Mouse (Mus musculus) liver, embryonic 15.5 days (tissue): ENCODE data around the gene Myo18a. TPM values are rescaled to one million over a fixed set of nuclear protein-coding genes. Genes with fewer than 3 reads are reported as not detected.

Source experiments
- ATAC-seq: fragments of 200-750 bp; cut with Nextera tagmentation; 2 replicates; pipeline ENCODE4 v1.8.0; 2017; ENCODE audit warnings: moderate number of reproducible peaks, mild to moderate bottlenecking, moderate library complexity; ENCODE audit not compliant: insufficient read depth
- H3K27ac ChIP-seq: fragments of 300-500 bp; sonication (generic); replicated peaks from 2 replicates; pipeline ENCODE4 v1.5.1; 2015; ENCODE audit warnings: mild to moderate bottlenecking, inconsistent platforms
- H3K27me3 ChIP-seq: fragments of 300-500 bp; sonication (generic); 2 replicates; pipeline ENCODE4 v1.6.1; 2015; ENCODE audit warnings: mild to moderate bottlenecking, inconsistent platforms
- H3K36me3 ChIP-seq: fragments of 300-500 bp; sonication (generic); replicated peaks from 2 replicates; pipeline ENCODE4 v1.6.1; 2015; ENCODE audit warnings: moderate library complexity, mild to moderate bottlenecking, inconsistent platforms
- H3K4me1 ChIP-seq: fragments of 300-500 bp; sonication (generic); replicated peaks from 2 replicates; pipeline ENCODE4 v1.6.1; 2015; ENCODE audit warnings: inconsistent platforms
- H3K4me2 ChIP-seq: fragments of 300-500 bp; sonication (generic); 2 replicates; pipeline ENCODE4 v1.6.1; 2015; ENCODE audit warnings: moderate library complexity, mild to moderate bottlenecking, inconsistent platforms
- H3K4me3 ChIP-seq: fragments of 300-500 bp; sonication (generic); replicated peaks from 2 replicates; pipeline ENCODE4 v1.5.1; 2015; ENCODE audit warnings: mild to moderate bottlenecking, inconsistent platforms
- H3K9ac ChIP-seq: fragments of 300-500 bp; sonication (generic); 2 replicates; pipeline ENCODE4 v1.6.1; 2015; ENCODE audit warnings: moderate library complexity, mild to moderate bottlenecking, inconsistent platforms
- H3K9me3 ChIP-seq: fragments of 300-500 bp; sonication (generic); replicated peaks from 2 replicates; pipeline ENCODE4 v1.6.1; 2016; ENCODE audit warnings: inconsistent platforms
- WGBS: fragments of 180-500 bp; shearing (Covaris S2); methylation state at CpG from one replicate; pipeline ENCODE4 v1.1.7; 2015; ENCODE audit warnings: mixed read lengths; ENCODE audit not compliant: insufficient replicate concordance; 5-methylcytosine and 5-hydroxymethylcytosine counted together
- polyA plus RNA-seq: library from polyadenylated mRNA; unstranded; fragments of >200 nt; fragmentation: Nextera tagmentation; extraction: Ambion mirVana; gene quantifications from 2 replicates; pipeline ENCODE4 v1.2.1, GENCODE M21; 2015

Gene Myo18a
- polyA plus RNA-seq, 1 experiment from 2014 or later = 15.7 TPM

GRCm38 (mm10) chr11:77837856-77838255 is 74.8 kb downstream of the Myo18a start:
- no peaks in the 10 kb centered on the region for H3K27me3 ChIP-seq
- no peak overlapping the region for H3K4me3 ChIP-seq
- H3K36me3 ChIP-seq = peaks cover 99% of the 10 kb centered on the region
- no peaks in the 10 kb centered on the region for H3K4me1 ChIP-seq
- no peaks in the 10 kb centered on the region for H3K9me3 ChIP-seq
- no peak overlapping the region for H3K4me2 ChIP-seq
- no peak overlapping the region for H3K9ac ChIP-seq
- ATAC-seq = no peak
- WGBS = 85% methylated on average over 5 of the region's 5 CpGs
- no peak overlapping the region for H3K27ac ChIP-seq

GRCm38 (mm10) chr11:77840523-77841245 is 77.6 kb downstream of the Myo18a start:
- H3K9me3 ChIP-seq = no peaks in the 10 kb centered on the region
- peaks cover 98% of the 10 kb centered on the region for H3K36me3 ChIP-seq
- no peak overlapping the region for H3K9ac ChIP-seq
- H3K4me3 ChIP-seq = no peak overlapping the region
- H3K27me3 ChIP-seq = no peaks in the 10 kb centered on the region
- WGBS = 79% methylated on average over 16 of the region's 16 CpGs
- no peaks in the 10 kb centered on the region for H3K4me1 ChIP-seq
- H3K4me2 ChIP-seq = no peak overlapping the region
- no peak overlapping the region for H3K27ac ChIP-seq
- no peak for ATAC-seq

DNA sequence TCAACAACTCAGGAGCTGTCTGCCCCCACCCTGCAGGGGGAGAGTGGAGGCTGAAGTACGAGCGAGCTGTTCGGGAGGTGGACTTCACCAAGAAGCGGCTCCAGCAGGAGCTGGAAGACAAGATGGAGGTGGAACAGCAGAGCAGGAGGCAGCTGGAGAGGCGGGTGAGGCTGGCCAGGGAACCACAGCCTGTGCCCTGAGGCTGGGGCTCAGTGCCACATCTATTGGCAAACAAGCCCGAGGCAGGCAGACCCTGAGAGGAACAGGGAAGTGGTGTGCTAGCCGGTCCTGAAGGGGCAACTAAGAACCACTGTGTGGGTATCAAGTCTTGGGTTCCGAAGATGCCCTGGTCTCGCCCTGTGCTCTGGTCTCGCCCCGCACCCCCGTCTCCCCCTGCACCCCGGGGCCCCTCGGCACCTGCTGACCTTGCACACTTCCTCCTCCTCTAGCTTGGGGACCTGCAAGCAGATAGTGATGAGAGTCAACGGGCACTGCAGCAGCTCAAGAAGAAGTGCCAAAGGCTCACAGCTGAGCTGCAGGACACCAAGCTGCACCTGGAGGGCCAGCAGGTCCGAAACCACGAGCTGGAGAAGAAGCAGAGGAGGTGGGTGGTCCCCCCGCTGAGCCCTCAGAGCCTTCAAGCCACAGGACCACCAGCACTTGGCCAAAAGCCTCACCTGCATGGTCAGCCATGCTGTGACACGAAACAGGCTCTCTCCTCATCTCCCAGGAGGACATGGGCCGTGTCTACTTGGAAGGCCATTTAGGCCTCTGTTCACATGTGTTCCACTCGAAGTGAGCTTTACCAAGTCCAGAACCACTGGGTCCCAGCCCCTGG is 80.2 kb downstream of the Myo18a start:
- H3K4me1 ChIP-seq = no peaks in the 10 kb centered on the region
- H3K9ac ChIP-seq = no peak overlapping the region
- H3K4me3 ChIP-seq = no peak overlapping the region
- H3K4me2 ChIP-seq = no peak overlapping the region
- H3K27ac ChIP-seq = no peak overlapping the region
- 82% methylated on average over 21 of the region's 21 CpGs for WGBS
- H3K9me3 ChIP-seq = no peaks in the 10 kb centered on the region
- no peak for ATAC-seq
- H3K27me3 ChIP-seq = no peaks in the 10 kb centered on the region
- peaks cover 98% of the 10 kb centered on the region for H3K36me3 ChIP-seq

DNA sequence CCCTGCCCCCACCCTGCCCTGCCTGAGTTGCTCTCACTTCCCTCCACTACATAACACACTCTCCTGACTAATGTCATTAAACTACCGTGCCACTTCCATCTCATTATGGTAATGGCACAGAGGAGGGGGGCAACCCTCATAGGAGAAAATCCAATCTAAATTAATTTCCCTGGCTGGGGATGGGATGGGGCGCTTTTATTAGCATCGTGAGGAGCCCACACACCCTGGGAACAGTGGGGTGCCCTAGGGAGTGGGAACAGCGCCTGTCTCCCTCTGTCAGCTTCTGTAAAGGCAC is 80.8 kb downstream of the Myo18a start:
- H3K4me3 ChIP-seq = no peak overlapping the region
- no peaks in the 10 kb centered on the region for H3K4me1 ChIP-seq
- no peaks in the 10 kb centered on the region for H3K27me3 ChIP-seq
- peaks cover 96% of the 10 kb centered on the region for H3K36me3 ChIP-seq
- no peaks in the 10 kb centered on the region for H3K9me3 ChIP-seq
- 88% methylated on average over 4 of the region's 4 CpGs for WGBS
- H3K27ac ChIP-seq = no peak overlapping the region
- H3K4me2 ChIP-seq = no peak overlapping the region
- H3K9ac ChIP-seq = no peak overlapping the region
- no peak for ATAC-seq

DNA sequence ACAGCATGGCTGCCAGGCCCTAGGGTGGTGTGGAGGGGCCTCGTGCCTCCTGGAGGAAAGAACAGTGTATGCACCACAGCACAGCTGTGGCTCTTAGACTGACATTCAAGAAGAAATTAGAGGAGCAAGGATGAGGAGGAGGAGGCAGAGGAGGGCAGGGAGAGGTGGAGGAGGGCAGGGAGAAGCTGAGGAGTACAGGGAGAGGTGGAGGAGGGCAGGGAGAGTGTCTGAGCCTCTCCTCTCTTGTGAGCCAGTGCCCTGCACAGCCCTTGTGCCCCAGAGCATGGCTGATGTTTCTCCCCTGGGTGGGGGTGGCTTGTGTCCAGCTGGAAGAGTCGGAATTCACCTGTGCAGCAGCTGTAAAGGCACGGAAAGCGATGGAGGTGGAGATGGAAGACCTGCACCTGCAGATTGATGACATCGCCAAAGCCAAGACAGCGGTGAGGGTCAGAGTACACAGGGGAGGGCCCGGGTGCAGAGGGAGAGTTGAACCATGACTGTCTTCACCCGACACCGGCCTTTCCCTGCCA is 84.6 kb downstream of the Myo18a start:
- no peak for ATAC-seq
- WGBS = 73% methylated on average over 9 of the region's 9 CpGs
- H3K36me3 ChIP-seq = peaks cover 92% of the 10 kb centered on the region

DNA sequence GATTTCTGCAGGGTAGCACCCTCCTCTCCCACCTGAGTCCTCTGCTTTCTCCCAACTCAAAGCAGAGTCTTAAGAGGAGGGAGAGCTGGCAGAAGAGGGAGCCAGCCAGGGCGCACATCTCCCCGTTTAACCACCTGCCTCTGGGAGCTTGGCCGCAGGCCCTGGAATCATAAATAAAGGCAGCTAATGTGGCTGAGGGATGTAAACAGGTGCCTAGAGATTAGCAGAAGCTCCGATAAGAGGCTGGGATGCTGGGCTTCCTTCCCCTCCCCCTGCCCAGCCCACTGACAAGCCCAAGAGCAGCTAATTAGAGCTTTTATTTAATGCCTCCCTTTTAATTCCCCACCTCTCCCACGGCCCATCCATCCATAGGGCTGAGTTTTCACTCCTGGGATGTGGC is 85.1 kb downstream of the Myo18a start:
- 67% methylated on average over 5 of the region's 5 CpGs for WGBS
- Histone ChIP-seq H3K4me1 (no peaks in the 10 kb centered on the region), H3K9me3 (no peaks in the 10 kb centered on the region), H3K9ac (no peak overlapping the region), H3K4me3 (no peak overlapping the region), H3K4me2 (no peak overlapping the region), H3K27me3 (no peaks in the 10 kb centered on the region), H3K36me3 (peaks cover 91% of the 10 kb centered on the region), H3K27ac (no peak overlapping the region)
- no peak for ATAC-seq

More for the DNA sequence above, 84.6 kb downstream of the Myo18a start:
- Histone ChIP-seq H3K4me3 (no peak overlapping the region), H3K9me3 (no peaks in the 10 kb centered on the region), H3K9ac (no peak overlapping the region), H3K4me1 (no peaks in the 10 kb centered on the region), H3K27me3 (no peaks in the 10 kb centered on the region), H3K4me2 (no peak overlapping the region), H3K27ac (no peak overlapping the region)

DNA sequence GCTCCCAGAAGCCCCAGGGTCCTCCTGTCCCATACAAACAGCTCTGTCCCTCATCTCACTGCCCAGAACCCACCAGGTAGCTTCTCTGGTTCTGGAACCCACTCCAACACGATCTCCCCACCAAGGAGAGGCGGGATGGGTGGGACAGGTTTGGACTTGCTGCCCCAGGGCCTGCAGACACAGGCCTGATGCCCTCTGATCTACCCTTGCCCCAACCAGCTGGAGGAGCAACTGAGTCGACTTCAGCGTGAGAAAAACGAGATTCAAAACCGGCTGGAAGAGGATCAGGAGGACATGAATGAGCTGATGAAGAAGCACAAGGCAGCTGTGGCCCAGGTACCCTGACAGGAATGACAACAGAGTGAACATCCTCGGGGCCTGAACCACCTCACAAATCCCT is 86.1 kb downstream of the Myo18a start:
- Histone ChIP-seq H3K27ac (no peak overlapping the region), H3K4me1 (0 out of 2 replicates have a peak, but pooled peaks cover 4% of the 10 kb centered on the region), H3K4me3 (no peak overlapping the region), H3K4me2 (no peak overlapping the region), H3K36me3 (peaks cover 91% of the 10 kb centered on the region), H3K9ac (no peak overlapping the region), H3K9me3 (no peaks in the 10 kb centered on the region), H3K27me3 (no peaks in the 10 kb centered on the region)
- no peak for ATAC-seq
- 70% methylated on average over 7 of the region's 7 CpGs for WGBS

- 72% methylated on average over 24 of the region's 24 CpGs for WGBS
- Histone ChIP-seq H3K9ac (no peak overlapping the region), H3K36me3 (peaks cover 93% of the 10 kb centered on the region), H3K4me3 (no peak overlapping the region), H3K4me1 (0 out of 2 replicates have a peak, but pooled peaks cover 7% of the 10 kb centered on the region), H3K27me3 (no peaks in the 10 kb centered on the region), H3K4me2 (no peak overlapping the region), H3K9me3 (no peaks in the 10 kb centered on the region), H3K27ac (no peak overlapping the region)
- ATAC-seq = no peak
These were observed 87.6 kb downstream of the Myo18a start for GRCm38 (mm10) chr11:77850401-77851244.

GRCm38 (mm10) chr11:77851483-77852010 is 88.5 kb downstream of the Myo18a start:
- no peak for ATAC-seq
- H3K27ac ChIP-seq = no peak overlapping the region
- peaks cover 90% of the 10 kb centered on the region for H3K36me3 ChIP-seq
- 80% methylated on average over 6 of the region's 6 CpGs for WGBS
- H3K9me3 ChIP-seq = no peaks in the 10 kb centered on the region
- no peak overlapping the region for H3K4me3 ChIP-seq
- no peaks in the 10 kb centered on the region for H3K27me3 ChIP-seq
- no peak overlapping the region for H3K9ac ChIP-seq
- H3K4me2 ChIP-seq = no peak overlapping the region
- 0 out of 2 replicates have a peak, but pooled peaks cover 7% of the 10 kb centered on the region for H3K4me1 ChIP-seq

DNA sequence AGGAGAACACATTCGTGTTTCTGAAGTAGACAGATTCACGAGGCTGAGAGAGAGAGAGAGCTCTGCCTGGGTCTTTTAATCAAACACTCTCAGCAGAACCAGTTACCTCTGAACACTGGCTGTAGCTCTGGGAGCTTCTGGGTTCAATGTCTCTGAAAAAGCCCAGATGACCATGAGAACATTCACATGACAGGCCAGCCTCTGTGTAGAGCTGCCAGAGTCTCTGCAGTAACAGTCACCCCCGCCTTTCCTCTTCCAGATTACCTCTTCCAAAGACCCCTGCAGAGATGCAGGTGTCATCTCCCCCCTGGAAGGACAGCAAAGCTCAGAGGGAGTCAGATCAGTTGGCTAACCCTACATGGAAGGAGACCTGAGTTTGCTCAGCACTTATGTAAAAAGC is 89.1 kb downstream of the Myo18a start:
- 68% methylated on average over 3 of the region's 3 CpGs for WGBS
- Histone ChIP-seq H3K4me3 (no peak overlapping the region), H3K4me2 (no peak overlapping the region), H3K27ac (no peak overlapping the region), H3K36me3 (peaks cover 88% of the 10 kb centered on the region), H3K4me1 (0 out of 2 replicates have a peak, but pooled peaks cover 7% of the 10 kb centered on the region), H3K27me3 (no peaks in the 10 kb centered on the region), H3K9ac (no peak overlapping the region), H3K9me3 (no peaks in the 10 kb centered on the region)
- no peak for ATAC-seq
